Mouse (Mus musculus): ENCODE data around the gene Rps6ka6. TPM values are rescaled to one million over a fixed set of nuclear protein-coding genes. Genes with fewer than 3 reads are reported as not detected.
A peak's percentile ranks its signal among the peaks of the same experiment; 100 is the strongest.

Gene Rps6ka6
- polyA plus RNA-seq (2015; fragmentation: Nextera tagmentation; extraction: Ambion mirVana): 19.5 and 20.6 TPM in 2 replicates

DNA sequence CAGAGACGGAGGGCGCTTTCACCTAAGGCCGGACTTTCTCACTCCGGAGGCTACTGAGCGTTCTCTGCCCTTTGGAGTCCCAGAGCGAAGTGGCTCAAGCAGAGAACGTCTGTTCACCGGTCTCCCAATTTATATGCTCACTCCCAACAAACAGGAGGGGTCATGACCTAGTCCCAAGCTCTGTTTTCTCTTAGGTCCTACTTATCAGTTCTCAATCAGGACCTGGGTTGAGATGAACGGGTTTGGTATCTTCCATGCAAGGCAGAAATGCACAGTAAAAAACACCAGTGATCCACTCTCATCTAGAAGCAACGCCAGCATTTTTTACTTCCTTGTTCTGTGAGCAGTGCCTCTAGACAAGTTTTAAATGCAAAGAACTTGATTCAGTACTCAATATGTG, at the start of gene Rps6ka6:
Gene Rps6ka6, minus strand, starts transcription at position 101 of the 400 bp plus-strand sequence.
- no peaks in the 10 kb centered on the region for H3K27me3 ChIP-seq
- no peak within 1 kb of the TSS for H3K4me3 ChIP-seq
- no peak for ATAC-seq (ENCODE audit: borderline replicate concordance, extremely low read depth, low FRiP score, low TSS enrichment)
- no peak within 1 kb of the TSS for H3K27ac ChIP-seq
- H3K9ac ChIP-seq: no peak within 1 kb of the TSS
- H3K4me1 ChIP-seq: no peaks in the 10 kb centered on the region
- 62% methylated on average over 10 of the region's 10 CpGs for WGBS
- H3K9me3 ChIP-seq: no peaks in the 10 kb centered on the region
- H3K4me2 ChIP-seq: no peak within 1 kb of the TSS
- no peaks in the 10 kb centered on the region for H3K36me3 ChIP-seq

DNA sequence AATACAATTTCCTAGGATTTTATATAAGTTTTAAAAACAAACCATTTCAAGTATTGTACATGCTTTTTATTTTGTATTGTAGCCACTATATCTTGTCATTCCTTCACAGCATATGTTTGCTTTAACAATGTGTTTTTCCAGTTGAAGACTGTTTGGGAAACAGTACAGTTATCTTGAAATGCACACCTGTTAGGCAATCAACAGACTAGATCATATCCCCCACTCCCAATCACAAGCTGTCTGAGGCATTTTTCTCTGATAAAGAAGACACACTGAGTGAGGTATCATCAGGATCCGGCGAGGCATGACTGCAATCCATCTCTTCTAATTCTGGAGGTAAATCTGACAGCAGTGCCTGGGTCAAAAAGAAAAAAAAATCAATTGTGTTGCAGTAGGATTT, 39.3 kb upstream of the Rps6ka6 start:
- H3K9me3 ChIP-seq: no peaks in the 10 kb centered on the region
- H3K9ac ChIP-seq: no peak overlapping the region
- no peak overlapping the region for H3K27ac ChIP-seq
- H3K4me3 ChIP-seq: no peak overlapping the region
- 84% methylated on average over 2 of the region's 2 CpGs for WGBS
- no peaks in the 10 kb centered on the region for H3K27me3 ChIP-seq
- no peak overlapping the region for H3K4me2 ChIP-seq
- ATAC-seq (ENCODE audit: borderline replicate concordance, extremely low read depth, low FRiP score, low TSS enrichment): no peak
- no peaks in the 10 kb centered on the region for H3K4me1 ChIP-seq
- H3K36me3 ChIP-seq: no peaks in the 10 kb centered on the region

DNA sequence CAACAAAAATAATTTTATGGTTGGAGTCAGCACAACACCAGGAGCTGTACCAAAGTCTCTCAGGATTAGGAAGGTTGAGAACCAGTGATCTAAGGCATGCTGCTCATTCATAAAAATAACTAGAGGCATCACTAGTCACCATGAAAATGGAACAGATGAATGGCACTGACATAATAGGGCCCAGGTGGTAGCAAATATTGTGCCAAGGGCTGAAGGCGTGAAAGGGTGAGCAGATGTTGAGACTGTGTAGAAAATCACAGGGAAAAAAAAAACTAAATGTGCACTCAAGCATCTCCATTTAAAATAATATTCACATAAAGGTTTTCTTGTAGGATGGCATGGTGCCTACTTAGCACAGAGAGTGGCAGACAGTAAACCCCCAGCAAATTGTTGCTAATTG, 19.6 kb downstream of the Rps6ka6 start:
- Histone ChIP-seq H3K27ac (no peak overlapping the region), H3K4me3 (no peak overlapping the region), H3K4me1 (no peaks in the 10 kb centered on the region), H3K9ac (no peak overlapping the region), H3K9me3 (no peaks in the 10 kb centered on the region), H3K27me3 (no peaks in the 10 kb centered on the region), H3K36me3 (no peaks in the 10 kb centered on the region), H3K4me2 (no peak overlapping the region)
- WGBS: 79% methylated on average over 1 of the region's 1 CpGs
- ATAC-seq (ENCODE audit: borderline replicate concordance, extremely low read depth, low FRiP score, low TSS enrichment): no peak

DNA sequence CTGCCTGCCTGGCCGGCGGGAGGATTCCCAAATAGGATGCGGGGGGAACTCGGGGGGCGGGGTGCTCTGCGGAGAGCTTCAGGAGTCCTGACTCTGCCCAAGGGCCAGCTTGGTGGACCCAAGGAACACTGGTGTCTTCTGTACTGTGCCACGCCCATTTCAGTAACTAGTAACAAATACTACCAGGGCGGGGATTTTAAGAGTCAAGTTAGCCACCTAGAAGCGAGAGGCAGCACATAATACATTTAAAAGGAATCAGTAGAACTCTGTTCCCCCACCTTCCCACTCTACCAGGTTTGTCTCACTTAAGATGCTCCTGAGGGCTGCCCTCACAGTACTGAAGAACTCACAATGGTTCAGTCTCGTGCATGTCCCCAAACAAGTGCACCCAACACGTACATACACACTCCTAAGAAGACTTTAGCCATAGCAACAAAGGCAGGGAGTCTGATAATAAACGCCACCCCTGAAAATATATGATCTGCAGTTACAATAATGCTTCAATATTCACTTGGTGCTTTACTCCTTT, 74.1 kb downstream of the Rps6ka6 start:
- Histone ChIP-seq H3K4me2 (peak overlapping the region; percentile 68), H3K4me3 (peak overlapping the region; percentile 63), H3K9ac (no peak overlapping the region), H3K4me1 (no peaks in the 10 kb centered on the region), H3K36me3 (no peaks in the 10 kb centered on the region), H3K27ac (no peak overlapping the region), H3K9me3 (no peaks in the 10 kb centered on the region), H3K27me3 (no peaks in the 10 kb centered on the region)
- WGBS: 23% methylated on average over 12 of the region's 12 CpGs
- peak; percentile 21 for ATAC-seq (ENCODE audit: borderline replicate concordance, extremely low read depth, low FRiP score, low TSS enrichment)

- ATAC-seq (ENCODE audit: borderline replicate concordance, extremely low read depth, low FRiP score, low TSS enrichment): peak; percentile 95
- H3K27me3 ChIP-seq: no peaks in the 10 kb centered on the region
- peak overlapping the region; percentile 55 for H3K27ac ChIP-seq
- peak overlapping the region; percentile 68 for H3K4me2 ChIP-seq
- H3K4me3 ChIP-seq: peak overlapping the region; percentile 63
- peak overlapping the region; percentile 58 for H3K9ac ChIP-seq
- 10% methylated on average over 34 of the region's 72 CpGs for WGBS
- no peaks in the 10 kb centered on the region for H3K9me3 ChIP-seq
- no peaks in the 10 kb centered on the region for H3K36me3 ChIP-seq
- H3K4me1 ChIP-seq: no peaks in the 10 kb centered on the region
Measured at GRCm38 (mm10) chrX:111462833-111463564, 74.8 kb downstream of the Rps6ka6 start.

DNA sequence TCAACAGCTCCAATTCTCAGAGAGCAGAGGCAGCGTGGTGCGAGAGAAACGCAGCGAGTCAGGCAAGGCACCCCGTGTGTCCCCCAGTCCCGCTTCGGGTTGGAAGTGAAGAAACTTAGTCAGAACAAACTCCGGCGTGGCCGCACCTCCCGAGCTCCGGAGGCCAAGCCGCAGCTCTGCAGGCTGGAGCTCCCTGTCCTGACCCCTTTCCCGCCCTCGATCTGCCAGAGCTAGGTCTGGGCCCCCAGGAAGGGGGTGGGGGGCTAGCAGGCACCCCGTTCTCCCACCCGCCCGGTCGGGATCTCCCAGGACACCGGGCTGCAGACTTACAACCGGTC, 75.3 kb downstream of the Rps6ka6 start:
- Histone ChIP-seq H3K27ac (peak overlapping the region; percentile 55), H3K4me2 (peak overlapping the region; percentile 68), H3K4me3 (peak overlapping the region; percentile 63), H3K9ac (peak overlapping the region; percentile 58), H3K27me3 (no peaks in the 10 kb centered on the region), H3K36me3 (no peaks in the 10 kb centered on the region), H3K9me3 (no peaks in the 10 kb centered on the region), H3K4me1 (no peaks in the 10 kb centered on the region)
- 14% methylated on average over 18 of the region's 21 CpGs for WGBS
- peak; percentile 58 for ATAC-seq (ENCODE audit: borderline replicate concordance, extremely low read depth, low FRiP score, low TSS enrichment)

DNA sequence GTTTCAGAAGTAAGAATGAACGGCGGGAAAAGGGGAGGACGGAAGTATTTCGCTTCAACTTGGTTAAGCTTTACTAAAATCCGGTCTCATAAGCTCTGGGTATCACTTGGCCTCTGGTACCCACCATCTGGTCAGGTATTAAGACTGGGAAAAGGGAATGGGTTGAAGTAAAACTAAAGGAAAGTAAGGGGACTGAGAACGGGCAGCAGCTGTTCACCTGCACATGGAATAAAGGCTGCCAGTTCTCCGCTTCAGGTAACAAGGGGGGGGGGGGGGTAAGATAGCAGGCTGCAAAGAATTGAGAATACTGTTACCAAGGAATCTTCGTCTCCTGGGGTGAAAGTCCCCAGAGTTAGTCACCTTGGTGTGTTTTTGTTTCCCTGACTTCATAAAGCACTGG, 75.7 kb downstream of the Rps6ka6 start:
- H3K9ac ChIP-seq: peak overlapping the region; percentile 58
- WGBS: 22% methylated on average over 8 of the region's 8 CpGs
- ATAC-seq (ENCODE audit: borderline replicate concordance, extremely low read depth, low FRiP score, low TSS enrichment): no peak
- no peaks in the 10 kb centered on the region for H3K36me3 ChIP-seq
- H3K4me3 ChIP-seq: peak overlapping the region; percentile 63
- H3K27ac ChIP-seq: peak overlapping the region; percentile 55; the same call in 1 of the 2 replicates
- no peaks in the 10 kb centered on the region for H3K9me3 ChIP-seq
- peak overlapping the region; percentile 68 for H3K4me2 ChIP-seq
- H3K4me1 ChIP-seq: no peaks in the 10 kb centered on the region
- no peaks in the 10 kb centered on the region for H3K27me3 ChIP-seq

GRCm38 (mm10) chrX:111460166-111460565, 77.6 kb downstream of the Rps6ka6 start:
- Histone ChIP-seq H3K9ac (no peak overlapping the region), H3K27me3 (no peaks in the 10 kb centered on the region), H3K9me3 (no peaks in the 10 kb centered on the region), H3K4me2 (no peak overlapping the region), H3K4me1 (no peaks in the 10 kb centered on the region), H3K36me3 (no peaks in the 10 kb centered on the region), H3K4me3 (no peak overlapping the region), H3K27ac (no peak overlapping the region)
- ATAC-seq (ENCODE audit: borderline replicate concordance, extremely low read depth, low FRiP score, low TSS enrichment): no peak

GRCm38 (mm10) chrX:111436571-111436970, 101.2 kb downstream of the Rps6ka6 start:
- no peak for ATAC-seq (ENCODE audit: borderline replicate concordance, extremely low read depth, low FRiP score, low TSS enrichment)

GRCm38 (mm10) chrX:111414775-111415174, 123.0 kb downstream of the Rps6ka6 start:
- H3K4me1 ChIP-seq: no peaks in the 10 kb centered on the region
- no peak for ATAC-seq (ENCODE audit: borderline replicate concordance, extremely low read depth, low FRiP score, low TSS enrichment)
- H3K27me3 ChIP-seq: no peaks in the 10 kb centered on the region
- no peaks in the 10 kb centered on the region for H3K36me3 ChIP-seq
- no peak overlapping the region for H3K4me3 ChIP-seq
- whole genome bisulfite sequencing: 89% methylated on average over 4 of the region's 4 CpGs
- no peaks in the 10 kb centered on the region for H3K9me3 ChIP-seq
- no peak overlapping the region for H3K4me2 ChIP-seq
- no peak overlapping the region for H3K9ac ChIP-seq
- no peak overlapping the region for H3K27ac ChIP-seq

More at GRCm38 (mm10) chrX:111436571-111436970, 101.2 kb downstream of the Rps6ka6 start:
- H3K9me3 ChIP-seq: no peaks in the 10 kb centered on the region
- no peaks in the 10 kb centered on the region for H3K4me1 ChIP-seq
- H3K9ac ChIP-seq: no peak overlapping the region
- no peaks in the 10 kb centered on the region for H3K27me3 ChIP-seq
- H3K36me3 ChIP-seq: no peaks in the 10 kb centered on the region
- H3K27ac ChIP-seq: no peak overlapping the region
- H3K4me2 ChIP-seq: no peak overlapping the region
- no peak overlapping the region for H3K4me3 ChIP-seq

GRCm38 (mm10) chrX:111404816-111405215, 132.9 kb downstream of the Rps6ka6 start:
- no peak overlapping the region for H3K4me2 ChIP-seq
- no peak for ATAC-seq (ENCODE audit: borderline replicate concordance, extremely low read depth, low FRiP score, low TSS enrichment)
- 76% methylated on average over 2 of the region's 2 CpGs for WGBS

GRCm38 (mm10) chrX:111377020-111377419, 160.7 kb downstream of the Rps6ka6 start:
- no peak for ATAC-seq (ENCODE audit: borderline replicate concordance, extremely low read depth, low FRiP score, low TSS enrichment)
- no peak overlapping the region for H3K4me3 ChIP-seq
- no peaks in the 10 kb centered on the region for H3K36me3 ChIP-seq
- 70% methylated on average over 5 of the region's 5 CpGs for WGBS
- no peaks in the 10 kb centered on the region for H3K27me3 ChIP-seq
- H3K9ac ChIP-seq: no peak overlapping the region
- H3K4me2 ChIP-seq: no peak overlapping the region
- no peaks in the 10 kb centered on the region for H3K9me3 ChIP-seq
- no peak overlapping the region for H3K27ac ChIP-seq
- no peaks in the 10 kb centered on the region for H3K4me1 ChIP-seq

More at GRCm38 (mm10) chrX:111404816-111405215, 132.9 kb downstream of the Rps6ka6 start:
- Histone ChIP-seq H3K4me1 (no peaks in the 10 kb centered on the region), H3K27me3 (no peaks in the 10 kb centered on the region), H3K9ac (no peak overlapping the region), H3K9me3 (no peaks in the 10 kb centered on the region), H3K27ac (no peak overlapping the region), H3K36me3 (no peaks in the 10 kb centered on the region), H3K4me3 (no peak overlapping the region)

Data from lung, embryonic 15.5 days (tissue).